Mouse (Mus musculus): Measurements from ENCODE around the gene Rhebl1.

The Rhebl1 gene

DNA sequence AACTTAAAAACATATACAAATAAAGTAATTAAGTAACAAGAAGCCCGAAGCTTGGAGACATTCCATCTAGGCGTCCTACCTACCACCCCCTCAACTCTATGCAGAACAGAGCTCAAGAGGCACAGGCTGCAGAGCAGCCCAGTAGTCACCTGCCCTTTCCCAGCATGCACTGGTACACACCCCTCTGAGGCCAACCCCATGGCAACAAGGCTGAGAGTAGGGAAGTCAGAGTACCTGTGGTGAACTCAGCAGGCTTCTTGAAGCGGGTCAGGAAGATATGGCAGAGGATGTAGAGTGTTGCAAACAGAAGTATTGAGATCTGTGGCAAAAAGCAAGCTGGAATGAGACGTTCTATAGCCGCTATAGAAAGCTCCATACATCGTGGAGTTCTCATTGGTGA lies 20.6 kb upstream of the Rhebl1 start:
- no peak for DNase-seq (ENCODE audit: low read depth, low spot score)

DNA sequence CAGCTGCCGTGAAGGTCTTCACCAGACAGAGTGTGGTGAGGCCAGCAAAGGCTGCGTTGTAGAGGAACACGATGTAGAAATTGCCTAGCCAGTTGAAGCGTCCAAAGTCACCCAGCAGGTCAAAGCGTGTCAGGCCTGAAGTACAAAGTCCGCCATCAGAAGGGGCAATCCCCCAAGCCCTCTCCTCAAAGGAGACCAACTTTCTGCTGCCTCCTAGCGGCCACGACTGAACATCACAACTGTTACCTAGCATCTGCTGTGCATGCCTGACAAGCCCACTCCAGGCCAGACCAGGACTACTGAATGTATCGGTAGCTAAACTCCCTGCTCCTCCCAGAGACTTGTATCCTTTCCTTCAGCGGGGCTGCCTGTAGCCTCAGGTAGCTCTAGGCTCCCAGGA lies 10.4 kb upstream of the Rhebl1 start:
- DNase-seq (ENCODE audit: low read depth, low spot score), result no peak

DNA sequence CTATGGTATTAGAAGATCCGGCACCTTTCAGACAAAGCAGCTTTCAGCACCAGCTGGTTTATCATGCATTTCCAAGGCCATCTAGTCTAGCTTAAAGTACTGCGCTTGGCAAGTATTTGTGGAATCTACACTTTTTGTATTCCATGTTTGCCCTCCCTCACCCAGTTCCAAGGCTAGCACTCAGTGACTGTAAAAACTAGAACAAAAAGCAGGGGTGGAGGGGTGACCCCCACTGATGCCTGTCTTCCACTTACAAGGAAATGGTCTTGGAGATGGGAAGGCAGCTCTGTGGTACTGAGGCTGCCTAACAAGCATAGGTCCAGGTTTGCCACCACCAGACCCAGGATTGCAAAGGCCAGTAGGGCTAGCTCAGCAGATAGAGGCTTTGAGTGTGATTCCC lies 8.3 kb upstream of the Rhebl1 start:
- no peak for DNase-seq (ENCODE audit: low read depth, low spot score)

DNA sequence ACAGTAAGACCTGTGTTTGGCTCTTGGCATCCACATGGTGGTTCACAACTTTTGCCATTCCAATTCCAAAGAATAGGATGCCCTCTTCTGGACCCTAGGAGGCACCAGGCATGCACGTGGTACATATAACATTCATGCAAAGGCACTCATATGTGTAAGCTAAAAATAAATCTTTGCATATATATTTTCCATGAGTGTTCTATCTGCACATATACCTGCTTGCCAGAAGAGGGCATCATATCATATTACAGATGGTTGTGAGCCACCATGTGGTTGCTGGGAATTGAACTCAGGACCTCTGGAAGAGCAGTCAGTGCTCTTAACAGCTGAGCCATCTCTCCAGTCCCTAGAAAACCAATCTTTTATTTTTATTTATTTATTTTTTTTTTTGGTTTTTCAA lies 7.2 kb upstream of the Rhebl1 start:
- no peak for DNase-seq (ENCODE audit: low read depth, low spot score)

DNA sequence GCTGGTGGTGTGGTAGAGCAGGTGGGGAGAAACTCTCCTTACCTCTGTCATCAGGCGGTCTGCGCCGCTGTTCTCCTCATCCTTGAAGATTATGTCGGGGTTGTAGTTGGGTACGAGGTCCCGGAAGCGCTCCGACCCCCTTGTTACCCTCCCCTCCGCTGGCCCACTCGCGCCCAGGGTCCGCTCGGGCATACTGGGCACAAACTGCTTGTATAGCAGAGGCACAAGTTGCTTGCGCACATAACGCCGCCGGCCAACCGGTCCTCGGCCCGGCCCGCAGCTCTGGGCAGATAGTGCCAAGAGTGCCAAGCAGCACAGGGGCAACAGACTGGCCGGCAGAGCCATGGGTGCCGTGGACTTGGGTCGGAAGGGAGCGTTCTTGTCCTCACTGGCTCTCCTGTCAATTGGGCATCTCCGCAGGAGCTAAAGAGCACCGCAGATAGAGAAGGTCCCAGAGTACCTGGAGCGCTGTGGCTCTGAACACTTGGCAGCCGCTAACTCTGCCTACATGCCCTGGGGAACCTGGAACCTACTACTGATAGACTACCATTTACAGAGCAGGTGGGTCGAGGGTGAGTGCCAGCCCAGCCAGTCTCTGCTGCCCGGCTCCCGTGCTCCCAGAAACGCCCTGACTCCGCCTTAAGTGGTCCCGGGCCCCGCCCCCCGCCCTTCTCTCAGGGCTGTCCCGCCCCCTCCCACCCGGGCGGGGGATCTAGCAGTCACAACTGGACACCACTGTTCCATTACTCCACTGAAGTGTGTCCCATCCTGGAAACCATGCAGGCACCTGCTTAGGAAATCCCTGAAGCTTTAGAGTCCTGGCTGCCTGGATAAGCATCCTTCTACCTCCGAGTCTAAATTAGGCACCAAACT lies 3.8 kb upstream of the Rhebl1 start, which contains the start of gene Dhh:
Dhh (minus strand) TSS at position 613 of the 873 bp plus-strand sequence.
- no peak for DNase-seq (ENCODE audit: low read depth, low spot score)

DNA sequence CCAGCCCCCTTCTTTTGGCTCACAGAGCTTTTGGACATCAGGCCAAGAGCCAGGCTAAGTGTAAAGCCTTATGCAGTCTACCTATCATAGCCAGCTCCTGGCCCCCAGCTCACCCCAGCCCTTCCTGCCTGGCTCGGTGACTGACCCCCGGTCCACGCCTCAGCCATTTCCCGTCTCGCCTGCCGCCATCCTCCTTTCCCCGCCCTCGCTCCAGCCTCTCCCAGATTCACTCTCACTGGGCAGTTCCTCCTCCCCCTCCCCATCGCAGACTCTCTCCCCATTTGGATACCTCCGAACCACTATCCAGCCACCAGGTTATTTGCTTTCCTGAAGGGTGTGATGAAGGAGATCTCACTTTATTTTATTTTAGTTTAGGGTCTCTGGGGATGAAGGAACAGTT lies 3.2 kb upstream of the Rhebl1 start:
- DNase-seq (ENCODE audit: low read depth, low spot score), result no peak

DNA sequence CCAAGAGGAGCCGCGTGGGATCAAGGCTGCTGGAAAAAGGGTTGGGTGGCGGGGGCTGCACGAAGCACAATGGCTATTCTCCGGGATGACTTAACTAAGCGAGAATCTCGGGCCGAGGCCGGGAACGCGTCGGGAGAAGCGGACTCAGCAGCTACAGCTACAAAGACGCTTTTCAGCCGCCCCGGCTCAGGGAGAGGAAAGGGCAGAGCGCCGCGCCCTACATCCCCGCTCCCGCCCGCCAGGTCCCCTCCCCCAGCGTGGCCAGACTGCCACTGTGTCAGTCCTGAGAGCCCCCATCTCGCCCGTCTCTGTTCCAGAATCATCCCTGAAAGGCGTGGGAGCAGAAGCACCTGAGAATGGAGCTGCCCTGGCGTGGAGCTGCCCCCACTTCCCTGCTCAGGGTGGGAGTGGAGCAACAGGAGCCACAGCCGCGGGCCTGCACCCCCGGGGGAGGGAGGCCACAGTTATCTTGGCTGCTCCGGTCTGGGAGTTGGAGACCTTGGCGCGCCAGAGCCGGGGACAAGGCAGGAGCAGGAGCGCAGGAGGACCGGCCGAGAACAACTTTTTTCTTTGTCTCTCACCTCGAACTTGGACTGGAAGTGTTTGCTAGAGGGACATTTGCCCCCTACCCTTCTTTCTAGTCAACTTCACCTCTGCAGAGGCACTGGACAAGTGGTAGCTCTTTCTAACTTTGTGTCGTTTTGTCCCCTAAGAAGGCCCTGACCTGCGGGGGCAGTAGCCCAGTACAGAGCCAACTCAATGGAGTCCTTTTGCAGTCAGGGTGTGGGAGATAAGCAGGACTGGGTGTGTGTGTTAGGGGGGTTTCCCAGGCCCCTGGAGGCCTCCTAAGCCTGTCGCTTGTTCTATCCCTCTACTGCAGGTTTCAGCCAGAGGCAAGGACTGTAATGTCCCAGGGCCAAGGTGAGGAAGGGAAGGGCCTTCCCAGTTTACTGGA lies 1.6 kb upstream of the Rhebl1 start:
- no peak for DNase-seq (ENCODE audit: low read depth, low spot score)

DNA sequence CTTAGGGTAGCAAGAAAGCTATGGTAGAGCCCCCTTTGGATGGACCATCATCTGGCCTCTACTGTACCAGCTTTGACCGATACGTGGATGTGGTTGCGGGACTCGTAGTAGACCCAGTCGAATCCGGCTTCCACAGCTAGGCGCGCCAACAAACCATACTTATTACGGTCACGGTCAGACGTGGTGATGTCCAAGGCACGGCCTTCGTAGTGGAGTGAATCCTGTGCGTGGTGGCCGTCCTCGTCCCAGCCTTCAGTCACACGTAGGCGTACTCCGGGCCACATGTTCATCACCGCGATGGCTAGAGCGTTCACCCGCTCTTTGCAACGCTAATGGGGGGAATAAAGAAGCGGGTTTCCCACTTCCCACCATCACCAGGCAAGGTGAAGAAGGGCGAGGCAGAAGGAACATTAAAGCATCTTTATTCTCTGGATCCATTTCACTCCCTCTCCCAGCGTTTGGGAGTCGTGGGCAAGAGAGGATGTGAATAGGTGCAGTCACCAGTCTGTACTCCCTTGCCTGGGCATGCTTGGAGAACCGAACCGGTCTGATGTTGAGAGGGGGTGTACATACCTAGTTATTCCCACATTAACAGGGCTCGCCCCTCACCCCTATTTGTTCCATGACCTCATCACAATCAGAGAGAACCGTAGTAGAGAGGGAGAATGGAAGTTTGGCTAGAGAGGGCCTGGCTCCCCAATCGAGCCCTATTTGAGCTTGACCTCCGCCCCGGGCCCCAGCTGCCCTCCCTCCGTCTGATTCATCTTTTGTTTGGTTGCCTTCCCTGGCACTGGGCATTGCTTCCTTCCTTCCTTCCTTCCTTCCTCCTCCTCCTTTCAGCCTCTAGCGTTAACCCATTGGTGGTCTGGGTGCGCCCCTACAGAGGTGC lies 650 bp upstream of the Rhebl1 start:
- DNase-seq (ENCODE audit: low read depth, low spot score), result no peak

DNA sequence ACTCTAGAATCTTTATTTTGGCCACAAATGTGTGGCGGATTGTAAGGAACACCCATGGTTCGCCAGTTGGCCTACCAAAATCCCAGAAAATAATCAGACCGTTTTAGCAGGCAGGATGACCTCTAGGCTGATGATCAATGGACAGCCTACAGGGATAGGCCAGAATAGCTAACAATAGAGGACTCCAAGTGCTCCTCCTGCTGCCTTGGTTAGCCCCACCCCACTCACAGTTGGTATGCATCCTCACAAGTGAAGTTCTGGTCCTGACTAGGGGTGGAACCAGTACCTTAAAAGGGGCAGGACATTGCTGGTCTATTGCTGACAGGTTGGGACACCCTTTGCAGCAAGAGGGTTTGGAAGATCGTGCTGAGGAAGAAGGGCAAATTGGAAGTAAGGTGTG lies 1.3 kb downstream of the Rhebl1 start:
- DNase-seq (ENCODE audit: low read depth, low spot score), result no peak

DNA sequence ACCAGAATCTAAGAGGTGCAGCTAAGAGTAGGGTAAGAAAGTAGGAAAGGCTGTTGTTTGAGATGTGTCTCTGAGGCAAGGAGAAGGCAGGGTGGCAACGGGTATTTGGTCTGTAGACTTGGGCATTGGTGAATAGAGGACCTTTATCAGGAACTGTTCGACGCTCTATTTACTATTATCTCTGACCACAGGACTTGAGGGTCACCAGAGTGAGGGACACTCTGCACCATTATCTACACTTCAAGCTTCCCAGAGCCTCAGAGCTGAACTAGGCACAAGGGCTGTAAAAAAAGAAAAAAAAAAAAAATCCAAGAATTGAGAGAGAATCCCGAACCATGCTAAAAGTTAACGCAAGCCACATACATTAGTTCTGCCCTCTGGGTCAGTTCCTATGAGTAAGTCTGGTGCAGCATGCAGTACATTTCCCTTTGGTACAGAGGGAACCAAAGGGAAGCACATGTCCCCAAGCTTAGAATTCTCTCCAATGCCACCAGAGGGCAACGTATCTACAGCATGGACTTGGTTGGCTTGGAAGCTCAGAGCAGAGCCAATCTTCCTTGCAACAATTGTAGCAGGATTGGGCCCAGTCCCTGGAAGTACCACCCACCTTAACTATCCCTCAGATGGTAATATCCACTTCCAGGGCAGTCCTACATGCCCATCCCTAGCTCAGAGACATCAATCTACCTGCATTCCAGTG lies 2.3 kb downstream of the Rhebl1 start:
- peak; percentile 74 for DNase-seq (ENCODE audit: low read depth, low spot score)

DNA sequence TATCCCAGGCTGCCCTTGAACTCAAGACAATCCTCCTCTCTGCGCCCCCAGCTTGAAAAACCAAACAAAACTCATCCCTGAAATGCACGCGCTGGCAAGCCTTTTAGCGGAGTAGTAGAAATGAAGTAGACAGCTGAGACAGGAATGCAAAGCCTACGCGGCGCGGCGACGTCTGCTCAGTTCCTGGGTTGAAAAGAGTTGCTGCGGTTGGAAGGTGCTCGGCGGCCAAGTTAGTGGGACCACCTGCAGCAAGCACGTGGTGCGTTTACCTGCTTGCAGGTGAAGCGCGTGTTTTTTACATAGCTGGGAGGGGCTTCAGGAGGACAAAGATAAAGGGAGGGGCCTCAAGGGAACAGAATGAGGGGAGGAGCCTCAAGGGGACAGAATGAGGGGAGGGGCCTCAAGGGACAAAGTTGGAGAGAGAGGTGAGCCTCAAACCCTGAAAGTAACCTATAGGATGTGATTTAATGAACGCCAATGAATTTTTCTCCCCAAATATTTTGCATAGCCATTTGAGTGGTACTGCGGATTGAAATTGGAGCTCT lies 3.1 kb downstream of the Rhebl1 start:
- DNase-seq (ENCODE audit: low read depth, low spot score), result no peak

DNA sequence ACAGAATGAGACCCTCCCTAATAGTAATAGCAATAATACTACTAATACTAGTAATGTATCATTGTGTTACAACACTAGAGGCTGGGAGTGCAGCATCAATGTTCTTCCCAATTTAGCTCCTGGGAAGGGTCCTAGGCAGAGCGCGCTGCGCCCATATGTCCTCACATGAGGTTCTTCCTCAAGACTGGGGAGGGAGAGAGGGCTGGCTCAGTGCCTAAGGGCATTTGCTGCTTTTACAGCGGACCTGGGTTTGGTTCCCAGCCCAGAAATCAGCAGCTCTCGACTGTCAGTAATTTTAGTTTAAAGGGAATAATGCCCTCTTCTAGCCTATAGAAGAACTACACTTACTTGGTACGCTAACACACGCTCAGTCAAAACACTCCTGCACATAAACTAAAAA lies 6.8 kb downstream of the Rhebl1 start:
- DNase-seq (ENCODE audit: low read depth, low spot score), result no peak

DNA sequence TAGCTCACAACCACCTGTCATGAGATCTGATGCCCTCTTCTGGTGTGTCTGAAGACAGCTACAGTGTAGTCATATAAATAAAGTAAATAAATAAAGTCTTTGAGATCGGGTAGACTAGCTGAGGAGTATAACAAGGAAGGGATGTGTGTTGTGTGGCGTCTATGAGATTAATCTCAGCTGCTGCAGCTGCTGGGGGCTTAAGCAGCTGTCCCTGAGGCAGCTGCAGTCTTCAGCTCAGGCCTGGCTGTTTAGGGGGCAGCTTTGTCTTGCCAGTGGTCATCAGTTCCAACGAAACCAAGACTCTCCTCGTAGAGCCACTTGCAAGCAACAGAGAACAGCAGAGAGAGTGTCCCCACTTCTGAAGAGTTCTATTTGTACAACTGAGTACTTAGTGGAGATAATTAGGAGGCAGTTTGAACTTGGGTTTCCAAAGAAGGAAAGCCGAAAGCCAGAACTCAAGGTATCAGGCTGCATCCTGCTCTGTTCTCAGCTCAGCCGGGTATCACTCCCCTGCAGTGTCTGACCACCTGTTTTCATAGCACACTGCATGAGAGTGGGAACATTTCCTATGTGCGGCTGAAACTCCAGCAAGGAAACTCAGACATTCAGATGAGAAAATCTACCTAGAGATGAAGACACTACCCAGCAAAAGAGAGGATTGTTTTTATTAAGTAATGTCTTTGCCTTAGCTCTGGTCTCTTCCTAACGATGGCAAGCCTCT lies 7.5 kb downstream of the Rhebl1 start:
- DNase-seq (ENCODE audit: low read depth, low spot score), result no peak

DNA sequence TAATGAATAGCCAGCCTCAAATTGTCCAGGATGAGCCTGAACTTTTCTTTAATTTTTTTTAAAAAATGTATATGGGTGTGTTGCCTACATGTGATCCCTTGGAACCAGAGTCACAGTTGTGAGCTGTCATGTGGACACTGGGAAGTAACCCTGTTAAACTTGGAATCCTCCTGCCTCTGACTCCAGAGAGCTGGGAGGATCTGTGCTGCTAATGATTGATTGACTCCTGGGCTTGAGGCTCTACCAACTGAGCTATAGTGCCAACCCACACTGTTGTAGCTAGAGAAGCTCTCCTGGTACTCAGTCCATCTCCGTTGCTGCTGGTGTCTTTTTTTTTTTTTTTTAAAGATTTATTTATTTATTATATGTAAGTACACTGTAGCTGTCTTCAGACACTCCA lies 10.2 kb downstream of the Rhebl1 start:
- no peak for DNase-seq (ENCODE audit: low read depth, low spot score)

DNA sequence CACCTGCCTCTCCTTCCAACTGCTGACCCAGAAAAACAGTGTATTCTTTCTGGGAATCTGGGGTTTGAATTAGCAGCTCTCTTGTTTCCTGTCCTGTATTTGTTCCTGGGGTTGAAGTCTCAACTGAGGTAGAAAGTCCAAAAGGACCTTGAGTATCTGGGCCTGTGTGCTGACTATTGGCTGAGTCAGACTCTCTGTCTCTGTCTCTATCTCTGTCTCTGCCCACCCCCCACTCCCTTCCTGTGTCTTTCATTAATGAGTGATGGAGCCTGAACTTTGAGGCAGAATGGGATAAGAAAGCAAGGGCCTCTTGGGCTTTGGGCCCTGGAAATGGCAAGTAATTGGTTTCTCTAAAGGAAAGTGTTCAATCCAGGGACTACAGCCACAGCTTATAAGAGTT lies 10.7 kb downstream of the Rhebl1 start:
- DNase-seq (ENCODE audit: low read depth, low spot score), result no peak

DNA sequence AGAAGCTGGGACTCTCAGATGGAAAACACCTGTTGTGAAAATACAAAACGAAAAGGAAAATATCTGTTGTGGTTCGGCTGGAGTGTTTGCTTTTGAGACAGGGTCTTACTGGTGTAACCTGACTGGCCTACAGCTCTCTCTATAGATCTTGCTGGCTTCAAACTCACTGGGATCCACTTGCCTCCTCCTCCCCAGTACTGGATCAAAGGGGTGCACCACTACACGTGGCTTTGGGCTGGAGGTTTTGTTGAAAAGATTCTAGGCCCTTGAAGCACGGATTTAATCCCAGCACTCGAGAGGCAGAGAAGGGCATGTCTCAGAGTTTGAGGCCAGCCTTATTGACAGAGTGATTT lies 12.7 kb downstream of the Rhebl1 start:
- no peak for DNase-seq (ENCODE audit: low read depth, low spot score)

DNA sequence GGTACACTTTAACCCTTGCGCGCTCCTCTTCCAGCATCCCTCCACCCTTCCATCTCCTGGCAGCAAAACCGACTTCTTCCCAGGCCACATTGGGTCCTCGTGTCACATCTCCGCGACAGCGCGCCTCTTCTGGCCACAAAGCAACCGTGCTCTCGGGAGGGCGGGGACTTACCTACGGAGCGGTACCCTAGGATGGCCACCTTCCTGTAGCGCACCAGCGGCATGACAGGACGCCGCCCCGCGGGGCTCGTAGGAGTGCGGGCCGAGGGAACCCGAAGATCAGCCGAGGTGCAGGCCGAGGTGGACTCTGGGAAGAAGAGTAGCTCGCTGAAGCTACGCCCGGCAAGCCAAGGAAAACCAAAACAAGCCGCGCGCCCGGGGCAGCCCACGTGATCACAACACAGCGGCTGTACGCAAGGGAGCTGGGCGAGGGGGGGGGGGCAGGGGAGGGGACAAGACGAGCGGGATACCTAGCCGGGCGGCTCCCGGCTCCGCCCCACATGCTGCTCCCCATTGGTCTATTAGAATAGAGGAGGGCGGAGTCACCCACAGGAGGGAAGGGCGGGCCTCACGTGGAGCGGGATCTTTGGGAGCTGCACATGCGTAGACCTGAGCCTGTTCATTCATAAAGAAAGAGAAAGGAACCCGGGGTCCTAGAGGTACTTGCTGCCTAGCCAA lies 13.2 kb downstream of the Rhebl1 start:
- DNase-seq (ENCODE audit: low read depth, low spot score), result peak; percentile 88

DNA sequence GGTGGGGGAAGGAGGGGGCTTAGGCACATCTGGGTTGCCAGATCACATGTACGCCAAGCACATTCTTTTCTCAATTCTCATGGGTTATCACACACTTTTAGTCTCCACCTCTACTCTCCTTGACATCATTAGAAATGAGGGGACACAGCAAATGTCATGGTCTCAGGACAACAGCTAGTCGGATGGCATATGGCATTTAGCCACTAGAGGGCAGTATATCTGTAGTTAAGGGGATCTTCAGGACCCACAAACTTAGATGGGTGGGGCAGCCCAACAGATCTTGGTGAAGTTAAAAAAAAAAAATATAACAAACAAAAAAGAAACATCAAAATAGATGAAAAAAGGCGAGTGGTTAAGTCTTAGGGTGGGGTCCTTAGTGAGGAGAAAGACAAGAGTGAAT lies 17.0 kb downstream of the Rhebl1 start:
- DNase-seq (ENCODE audit: low read depth, low spot score), result peak; percentile 42

All from telencephalon, adult 2 months (tissue).